Mouse (Mus musculus) heart, postnatal 0 days (tissue): ENCODE measurements at regions not wholly inside any gene's neighbourhood (a gene's known extent, or its start where the extent isn't known, plus 50 kb on each side); places are given as distances from the start of the nearest gene placed in this dataset.
A peak's percentile ranks its signal among the peaks of the same experiment; 100 is the strongest.

Experiments used
- ATAC-seq: fragments of 200-750 bp; cut with Nextera tagmentation; 2 replicates; pipeline ENCODE4 v1.8.0; 2017; ENCODE audit warnings: low read depth, moderate number of reproducible peaks, moderate library complexity; ENCODE audit not compliant: insufficient read depth
- DNase-seq: peaks from one replicate; pipeline ENCODE4 v3.0.0-alpha.2; 2016; ENCODE audit warnings: low spot score
- H3K27ac ChIP-seq: fragments of 300-500 bp; sonication (generic); 2 replicates; pipeline ENCODE4 v1.5.1; 2014; ENCODE audit warnings: low read depth, mild to moderate bottlenecking
- H3K27me3 ChIP-seq: fragments of 300-500 bp; sonication (generic); 2 replicates; pipeline ENCODE4 v1.6.1; 2014; ENCODE audit warnings: low read length, mixed read lengths; ENCODE audit not compliant: control insufficient read depth, insufficient read depth
- H3K36me3 ChIP-seq: fragments of 300-500 bp; sonication (generic); replicated peaks from 2 replicates; pipeline ENCODE4 v1.6.1; 2014; ENCODE audit warnings: low read length, mixed read lengths; ENCODE audit not compliant: control insufficient read depth, insufficient read depth
- H3K4me1 ChIP-seq: fragments of 300-500 bp; sonication (generic); 2 replicates; pipeline ENCODE4 v1.6.1; 2014; ENCODE audit warnings: antibody characterized with exemption; ENCODE audit not compliant: control insufficient read depth, insufficient read depth
- H3K4me2 ChIP-seq: fragments of 300-500 bp; sonication (generic); 2 replicates; pipeline ENCODE4 v1.6.1; 2014; ENCODE audit warnings: low read depth, mild to moderate bottlenecking, low read length, moderate library complexity
- H3K4me3 ChIP-seq: fragments of 300-500 bp; sonication (generic); 2 replicates; pipeline ENCODE4 v1.5.1; 2014; ENCODE audit warnings: low read depth, low read length
- H3K9ac ChIP-seq: fragments of 300-500 bp; sonication (generic); replicated peaks from 2 replicates; pipeline ENCODE4 v1.6.1; 2014; ENCODE audit warnings: low read depth, low read length, mixed read lengths
- H3K9me3 ChIP-seq: fragments of 300-500 bp; sonication (generic); replicated peaks from 2 replicates; pipeline ENCODE4 v1.6.1; 2016; ENCODE audit warnings: low read length; ENCODE audit not compliant: control insufficient read depth
- CTCF ChIP-seq: IDR thresholded peaks from 2 replicates; pipeline ENCODE4 v1.5.1; 2016; ENCODE audit warnings: antibody characterized with exemption, control low read depth, low read depth
- EP300 ChIP-seq: IDR thresholded peaks from 2 replicates; pipeline ENCODE4 v1.6.1; 2016; ENCODE audit warnings: antibody characterized with exemption, low read depth
- WGBS: fragments of 180-500 bp; shearing (Covaris S2); extraction: QIAGEN DNeasy Blood & Tissue Kit; methylation state at CpG from one replicate; pipeline ENCODE4 v1.1.7; 2014; 5-methylcytosine and 5-hydroxymethylcytosine counted together

- H3K9ac ChIP-seq, result no peak overlapping the region
- H3K4me3 ChIP-seq, result no peak overlapping the region
- H3K9me3 ChIP-seq, result no peaks in the 10 kb centered on the region
- DNase-seq, result no peak
- H3K4me1 ChIP-seq, result no peaks in the 10 kb centered on the region
- TF ChIP-seq EP300 (no peak), CTCF (no peak)
- H3K27ac ChIP-seq, result no peak overlapping the region
- ATAC-seq, result no peak
- H3K4me2 ChIP-seq, result no peak overlapping the region
- no peaks in the 10 kb centered on the region for H3K36me3 ChIP-seq
- WGBS, result 68% methylated on average over 3 of the region's 3 CpGs
- no peaks in the 10 kb centered on the region for H3K27me3 ChIP-seq
These were observed 142.9 kb upstream of the Dpyd start for GRCm38 (mm10) chr3:118418981-118419380.

- ATAC-seq, result no peak
- Histone ChIP-seq H3K4me3 (no peak overlapping the region), H3K36me3 (no peaks in the 10 kb centered on the region), H3K9me3 (no peaks in the 10 kb centered on the region), H3K4me2 (no peak overlapping the region), H3K9ac (no peak overlapping the region), H3K27ac (no peak overlapping the region), H3K4me1 (peaks cover 4% of the 10 kb centered on the region), H3K27me3 (no peaks in the 10 kb centered on the region)
- no peak for DNase-seq
- TF ChIP-seq EP300, result no peak
- no peak for TF ChIP-seq CTCF
- 46% methylated on average over 3 of the region's 3 CpGs for WGBS
These were observed 140.2 kb upstream of the Dpyd start for GRCm38 (mm10) chr3:118421701-118422100.

- DNase-seq (no peak), ATAC-seq (no peak)
- H3K27ac ChIP-seq, result no peak overlapping the region
- H3K9me3 ChIP-seq, result no peaks in the 10 kb centered on the region
- no peaks in the 10 kb centered on the region for H3K36me3 ChIP-seq
- H3K4me2 ChIP-seq, result peak overlapping the region; percentile 61
- H3K27me3 ChIP-seq, result peaks cover 11% of the 10 kb centered on the region
- TF ChIP-seq CTCF (peak; percentile 25; the same call in 1 of the 2 replicates), EP300 (no peak)
- no peak overlapping the region for H3K9ac ChIP-seq
- peak overlapping the region; percentile 36 for H3K4me3 ChIP-seq
- 4% methylated on average over 19 of the region's 19 CpGs for WGBS
- peaks cover 9% of the 10 kb centered on the region for H3K4me1 ChIP-seq
These were observed 136.2 kb upstream of the Dpyd start for GRCm38 (mm10) chr3:118425748-118426147.

GRCm38 (mm10) chr3:118428523-118428922 is 133.4 kb upstream of the Dpyd start:
- DNase-seq, result peak; percentile 29
- Histone ChIP-seq H3K36me3 (no peaks in the 10 kb centered on the region), H3K27me3 (peaks cover 37% of the 10 kb centered on the region), H3K27ac (no peak overlapping the region), H3K9me3 (no peaks in the 10 kb centered on the region), H3K4me2 (no peak overlapping the region), H3K9ac (no peak overlapping the region), H3K4me3 (no peak overlapping the region), H3K4me1 (peaks cover 12% of the 10 kb centered on the region)
- no peak for ATAC-seq
- TF ChIP-seq EP300 (no peak), CTCF (peak; percentile 81)
- 3% methylated on average over 5 of the region's 5 CpGs for WGBS

- peak overlapping the region; percentile 15 for H3K4me3 ChIP-seq
- H3K4me2 ChIP-seq, result peak overlapping the region; percentile 57
- H3K27ac ChIP-seq, result no peak overlapping the region
- no peaks in the 10 kb centered on the region for H3K9me3 ChIP-seq
- H3K27me3 ChIP-seq, result peaks cover 40% of the 10 kb centered on the region
- no peaks in the 10 kb centered on the region for H3K36me3 ChIP-seq
- peaks cover 13% of the 10 kb centered on the region for H3K4me1 ChIP-seq
- no peak overlapping the region for H3K9ac ChIP-seq
- TF ChIP-seq CTCF (no peak), EP300 (no peak)
- ATAC-seq, result no peak
- 10% methylated on average over 29 of the region's 29 CpGs for WGBS
- DNase-seq, result no peak
These were observed 131.9 kb upstream of the Dpyd start for GRCm38 (mm10) chr3:118429825-118430630.

- peaks cover 12% of the 10 kb centered on the region for H3K4me1 ChIP-seq
- H3K9ac ChIP-seq, result no peak overlapping the region
- peak overlapping the region; percentile 15 for H3K4me3 ChIP-seq
- DNase-seq (no peak), ATAC-seq (no peak)
- H3K27me3 ChIP-seq, result peaks cover 43% of the 10 kb centered on the region
- no peaks in the 10 kb centered on the region for H3K9me3 ChIP-seq
- no peaks in the 10 kb centered on the region for H3K36me3 ChIP-seq
- H3K4me2 ChIP-seq, result peak overlapping the region; percentile 57
- TF ChIP-seq CTCF (no peak), EP300 (no peak)
- H3K27ac ChIP-seq, result no peak overlapping the region
- WGBS, result 5% methylated on average over 7 of the region's 7 CpGs
These were observed 131.4 kb upstream of the Dpyd start for GRCm38 (mm10) chr3:118430631-118430906.
